Mouse (Mus musculus) liver, embryonic 14.5 days (tissue): ENCODE data around the gene Nol11.

ENCODE experiments used
- CTCF ChIP-seq: IDR thresholded peaks from 2 replicates; pipeline ENCODE4 v1.5.1; 2016; ENCODE audit warnings: antibody characterized with exemption, low read depth, control low read depth
- EP300 ChIP-seq: IDR thresholded peaks from 2 replicates; pipeline ENCODE4 v1.6.1; 2016; ENCODE audit warnings: antibody characterized with exemption, low read depth

DNA sequence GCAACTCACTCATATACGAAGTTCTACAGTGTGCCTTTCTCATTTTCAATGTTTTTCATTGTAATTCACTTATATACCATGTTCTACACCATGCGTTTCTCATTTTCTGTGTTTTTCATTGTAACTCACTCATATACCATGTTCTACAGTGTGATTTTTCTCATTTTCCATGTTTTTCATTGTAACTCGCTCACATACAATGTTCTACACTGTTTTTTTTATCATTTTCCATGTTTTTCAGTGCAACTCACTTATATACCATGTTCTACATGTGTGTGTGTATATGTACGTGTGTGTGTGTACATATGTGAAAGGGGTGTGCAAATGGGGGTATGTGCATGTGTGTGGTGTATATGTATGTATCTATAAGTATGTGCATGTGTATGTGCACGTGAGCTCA, 10.1 kb upstream of the Nol11 start:
- TF ChIP-seq CTCF (no peak), EP300 (no peak)
